Comparison of ENCODE assay signal across 8 mouse cellular contexts in the genomic region with DNA sequence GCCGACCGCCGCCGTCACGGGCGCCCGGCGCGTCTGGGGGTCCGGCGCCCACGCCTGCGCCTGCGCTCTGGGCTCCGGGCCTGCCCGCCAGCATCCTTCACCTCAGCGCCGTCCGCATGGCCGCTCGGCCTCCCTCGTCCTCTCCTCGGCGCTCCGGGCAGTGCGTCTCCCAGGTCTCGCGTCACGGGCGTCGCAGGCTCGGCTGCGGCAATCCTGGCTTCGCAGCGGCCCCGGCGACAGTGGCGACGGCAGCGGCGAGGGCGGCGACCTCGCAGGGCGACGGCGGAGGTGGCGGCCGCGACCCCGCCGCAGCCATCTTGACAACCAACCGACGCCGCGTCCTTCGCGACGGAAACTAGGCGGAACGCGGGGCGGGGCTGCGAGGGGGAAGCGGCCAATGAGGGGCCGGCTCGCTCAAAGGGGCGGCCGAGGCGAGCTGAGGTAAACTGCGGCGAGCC. TPM values are rescaled to one million over a fixed set of nuclear protein-coding genes. Genes with fewer than 3 reads are reported as not detected.
DNase-seq lines count a peak whose midpoint lies in the region; ATAC-seq and TF ChIP-seq lines count a peak whose summit lies in the region.

TSS of gene Cep126 (minus strand) at position 178 of the 458 bp plus-strand sequence.

- H3K9me3 ChIP-seq in erythroblast, embryonic 14.5 days (ENCODE audit: control insufficient read depth, low read length), result no peaks in the 10 kb centered on the region
- no peaks in the 10 kb centered on the region for H3K9me3 ChIP-seq in embryonic facial prominence, embryonic 15.5 days (replicated peaks)
- no peaks in the 10 kb centered on the region for H3K9me3 ChIP-seq in heart, embryonic 12.5 days (replicated peaks)
- H3K9me3 ChIP-seq in kidney, embryonic 15.5 days (replicated peaks), result no peaks in the 10 kb centered on the region
- H3K9me3 ChIP-seq in limb, embryonic 14.5 days (ENCODE audit: control insufficient read depth, low read length), result no peaks in the 10 kb centered on the region
- no peaks in the 10 kb centered on the region for H3K9me3 ChIP-seq in midbrain, embryonic 15.5 days

- H3K9ac ChIP-seq in embryonic facial prominence, embryonic 15.5 days, result peak within 1 kb of the TSS; percentile 13; the same call in 1 of the 2 replicates
- H3K9ac ChIP-seq in heart, embryonic 12.5 days, result peak within 1 kb of the TSS; percentile 70
- H3K9ac ChIP-seq in kidney, embryonic 15.5 days, result peak within 1 kb of the TSS; percentile 55
- peak within 1 kb of the TSS; percentile 59 for H3K9ac ChIP-seq in limb, embryonic 14.5 days (ENCODE audit: low read depth, low read length, severe bottlenecking)
- H3K9ac ChIP-seq in midbrain, embryonic 15.5 days, result peak within 1 kb of the TSS; percentile 78

- peak; percentile 81 for DNase-seq in limb, embryonic 14.5 days (ENCODE audit: low spot score)
- peak in 1 of 2 experiments; percentile 43 for DNase-seq in spleen, adult 2 months (ENCODE audit: low read depth in 1 of 2, low spot score in 2 of 2)

- peaks cover 13% of the 10 kb centered on the region for H3K4me1 ChIP-seq in erythroblast, embryonic 14.5 days (ENCODE audit: control insufficient read depth)
- H3K4me1 ChIP-seq in embryonic facial prominence, embryonic 15.5 days, result peaks cover 6% of the 10 kb centered on the region
- H3K4me1 ChIP-seq in heart, embryonic 12.5 days (replicated peaks), result 0 out of 2 replicates have a peak, but pooled peaks cover 3% of the 10 kb centered on the region
- H3K4me1 ChIP-seq in kidney, embryonic 15.5 days, result peaks cover 7% of the 10 kb centered on the region; the same call in 1 of the 2 replicates
- H3K4me1 ChIP-seq in limb, embryonic 14.5 days (ENCODE audit: control insufficient read depth, insufficient read depth, low read length), result 0 out of 2 replicates have a peak, but pooled peaks cover 2% of the 10 kb centered on the region
- H3K4me1 ChIP-seq in midbrain, embryonic 15.5 days, result peaks cover 7% of the 10 kb centered on the region
- H3K4me1 ChIP-seq in spleen, adult 2 months (ENCODE audit: control insufficient read depth, insufficient read depth, insufficient read length), result peaks cover 5% of the 10 kb centered on the region

- no peak for TF ChIP-seq POLR2A in limb, embryonic 14.5 days (IDR thresholded peaks at IDR 0.05; ENCODE audit: borderline replicate concordance, extremely low read depth, insufficient read depth, insufficient read length)
- TF ChIP-seq POLR2A in spleen, adult 2 months (IDR thresholded peaks at IDR 0.05; ENCODE audit: low read depth, low read length), result no peak

- H3K4me2 ChIP-seq in embryonic facial prominence, embryonic 15.5 days (replicated peaks), result peak within 1 kb of the TSS; percentile 83
- H3K4me2 ChIP-seq in heart, embryonic 12.5 days, result peak within 1 kb of the TSS; percentile 76
- H3K4me2 ChIP-seq in kidney, embryonic 15.5 days, result peak within 1 kb of the TSS; percentile 76
- H3K4me2 ChIP-seq in limb, embryonic 14.5 days (replicated peaks; ENCODE audit: low read depth, low read length, severe bottlenecking), result peak within 1 kb of the TSS; percentile 62
- peak within 1 kb of the TSS; percentile 63 for H3K4me2 ChIP-seq in midbrain, embryonic 15.5 days

- no peak for ATAC-seq in erythroblast, adult 5-6 weeks (replicated peaks; ENCODE audit: low FRiP score, poor library complexity, severe bottlenecking)
- ATAC-seq in embryonic facial prominence, embryonic 15.5 days (ENCODE audit: insufficient number of reproducible peaks, low FRiP score, low TSS enrichment, low read depth), result peak; percentile 92
- ATAC-seq in heart, embryonic 12.5 days (ENCODE audit: insufficient number of reproducible peaks, low FRiP score), result peak; percentile 95
- peak; percentile 99 for ATAC-seq in kidney, embryonic 15.5 days (replicated peaks; ENCODE audit: low FRiP score)
- ATAC-seq in limb, embryonic 14.5 days (ENCODE audit: low FRiP score, low read depth), result peak; percentile 98
- ATAC-seq in midbrain, embryonic 15.5 days (replicated peaks), result peak; percentile 99

- under 1% methylated on average over 72 of the region's 72 CpGs for WGBS in embryonic facial prominence, embryonic 15.5 days
- WGBS in heart, embryonic 12.5 days, result under 1% methylated on average over 70 of the region's 72 CpGs
- under 1% methylated on average over 72 of the region's 72 CpGs for WGBS in kidney, embryonic 15.5 days
- 2% methylated on average over 67 of the region's 72 CpGs for WGBS in limb, embryonic 14.5 days
- 0% methylated on average over 72 of the region's 72 CpGs for WGBS in midbrain, embryonic 15.5 days
- 1% methylated on average over 71 of the region's 72 CpGs for WGBS in spleen, adult 2 months

- TF ChIP-seq CTCF in spleen, adult 2 months (IDR thresholded peaks at IDR 0.05; ENCODE audit: extremely low read depth, insufficient read depth, insufficient read length, insufficient replicate concordance), result no peak

- peak within 1 kb of the TSS; percentile 74 for H3K4me3 ChIP-seq in erythroblast, embryonic 14.5 days (replicated peaks)
- peak within 1 kb of the TSS; percentile 86 for H3K4me3 ChIP-seq in embryonic facial prominence, embryonic 15.5 days (replicated peaks)
- H3K4me3 ChIP-seq in heart, embryonic 12.5 days, result peak within 1 kb of the TSS; percentile 91
- H3K4me3 ChIP-seq in kidney, embryonic 15.5 days (replicated peaks), result peak within 1 kb of the TSS; percentile 89
- peak within 1 kb of the TSS; percentile 80 for H3K4me3 ChIP-seq in limb, embryonic 14.5 days (replicated peaks; ENCODE audit: low read length)
- H3K4me3 ChIP-seq in midbrain, embryonic 15.5 days, result peak within 1 kb of the TSS; percentile 96
- peak within 1 kb of the TSS; percentile 64 for H3K4me3 ChIP-seq in spleen, adult 2 months (ENCODE audit: extremely low read depth, insufficient read depth, insufficient read length)

- H3K27ac ChIP-seq in embryonic facial prominence, embryonic 15.5 days (replicated peaks), result no peak within 1 kb of the TSS
- no peak within 1 kb of the TSS for H3K27ac ChIP-seq in heart, embryonic 12.5 days (ENCODE audit: poor library complexity, severe bottlenecking)
- no peak within 1 kb of the TSS for H3K27ac ChIP-seq in kidney, embryonic 15.5 days
- H3K27ac ChIP-seq in limb, embryonic 14.5 days (replicated peaks; ENCODE audit: low read depth, low read length), result no peak within 1 kb of the TSS
- peak within 1 kb of the TSS; percentile 76 for H3K27ac ChIP-seq in midbrain, embryonic 15.5 days
- no peak within 1 kb of the TSS for H3K27ac ChIP-seq in spleen, adult 2 months (ENCODE audit: insufficient read depth, low read length)

- H3K27me3 ChIP-seq in erythroblast, embryonic 14.5 days (ENCODE audit: control insufficient read depth), result peaks cover 32% of the 10 kb centered on the region
- H3K27me3 ChIP-seq in embryonic facial prominence, embryonic 15.5 days, result no peaks in the 10 kb centered on the region
- H3K27me3 ChIP-seq in heart, embryonic 12.5 days (replicated peaks), result no peaks in the 10 kb centered on the region
- H3K27me3 ChIP-seq in kidney, embryonic 15.5 days, result peaks cover 4% of the 10 kb centered on the region; the same call in 1 of the 2 replicates
- no peaks in the 10 kb centered on the region for H3K27me3 ChIP-seq in limb, embryonic 14.5 days (ENCODE audit: control insufficient read depth, insufficient read depth, low read length)
- no peaks in the 10 kb centered on the region for H3K27me3 ChIP-seq in midbrain, embryonic 15.5 days (replicated peaks)
- H3K27me3 ChIP-seq in spleen, adult 2 months (ENCODE audit: control insufficient read depth, insufficient read depth, low read length), result peaks cover 11% of the 10 kb centered on the region

- no peaks in the 10 kb centered on the region for H3K36me3 ChIP-seq in erythroblast, embryonic 14.5 days (ENCODE audit: control insufficient read depth)
- H3K36me3 ChIP-seq in embryonic facial prominence, embryonic 15.5 days, result no peaks in the 10 kb centered on the region
- H3K36me3 ChIP-seq in heart, embryonic 12.5 days, result no peaks in the 10 kb centered on the region
- H3K36me3 ChIP-seq in kidney, embryonic 15.5 days, result no peaks in the 10 kb centered on the region
- H3K36me3 ChIP-seq in limb, embryonic 14.5 days (ENCODE audit: control insufficient read depth, insufficient read depth, low read length), result no peaks in the 10 kb centered on the region
- no peaks in the 10 kb centered on the region for H3K36me3 ChIP-seq in midbrain, embryonic 15.5 days (replicated peaks)
- no peaks in the 10 kb centered on the region for H3K36me3 ChIP-seq in spleen, adult 2 months (ENCODE audit: control insufficient read depth, insufficient read depth, low read length)

RNA-seq across cellular contexts. Expression of gene Cep126, which starts in this region (rescaled TPM):
- not detected in 2 replicates for polyA plus RNA-seq in erythroblast, embryonic 14.5 days (2012)
- not detected in 2 replicates for total RNA-seq in erythroblast, adult 5-6 weeks (2015; ENCODE audit: low replicate concordance)
- total RNA-seq in erythroblast, adult 5-6 weeks (2017; ENCODE audit: low replicate concordance), result 0.14 TPM in 1 of 2 replicates, not detected in the other
- 2.8 and 4.0 TPM in 2 replicates for polyA plus RNA-seq in embryonic facial prominence, embryonic 15.5 days (2015; fragmentation: Nextera tagmentation; extraction: Ambion mirVana)
- 3.0 and 3.4 TPM in 2 replicates for polyA plus RNA-seq in heart, embryonic 12.5 days (2016; fragmentation: Nextera tagmentation; extraction: Ambion mirVana)
- polyA plus RNA-seq in kidney, embryonic 15.5 days (2015; fragmentation: Nextera tagmentation; extraction: Ambion mirVana), result 3.7 and 4.6 TPM in 2 replicates
- polyA plus RNA-seq in limb, embryonic 14.5 days (2012; rRNA removed), result 5.2 and 5.8 TPM in 2 replicates
- polyA plus RNA-seq in limb, embryonic 14.5 days (2014; fragmentation: Nextera tagmentation; extraction: Ambion mirVana), result 1.6 and 3.5 TPM in 2 replicates
- polyA plus RNA-seq in midbrain, embryonic 15.5 days (2015; fragmentation: Nextera tagmentation; extraction: Ambion mirVana), result 3.6 and 4.8 TPM in 2 replicates
- polyA plus RNA-seq in spleen, adult 2 months (2012; rRNA removed), result 0.01 TPM in 1 of 2 replicates, not detected in the other

Comparison
In these comparisons a context has a peak if more than half of its experiments do, and no peak if none do; other contexts are left out.
1. H3K9ac ChIP-seq: peak in every context shown above with its lines; median percentile 78 in midbrain, embryonic 15.5 days; 70 in heart, embryonic 12.5 days; 59 in limb, embryonic 14.5 days; 55 in kidney, embryonic 15.5 days; 13 in embryonic facial prominence, embryonic 15.5 days.